Mouse (Mus musculus) MN1 (cell line): ENCODE measurements around the gene Gli3.

Experiments used
- DNase-seq: peaks from one replicate; pipeline ENCODE4 v3.0.0-alpha.2; 2016; ENCODE audit warnings: low spot score

Gli3 gene

GRCm38 (mm10) chr13:15722766-15723379, 259.8 kb downstream of the Gli3 start:
- DNase-seq = no peak

DNA sequence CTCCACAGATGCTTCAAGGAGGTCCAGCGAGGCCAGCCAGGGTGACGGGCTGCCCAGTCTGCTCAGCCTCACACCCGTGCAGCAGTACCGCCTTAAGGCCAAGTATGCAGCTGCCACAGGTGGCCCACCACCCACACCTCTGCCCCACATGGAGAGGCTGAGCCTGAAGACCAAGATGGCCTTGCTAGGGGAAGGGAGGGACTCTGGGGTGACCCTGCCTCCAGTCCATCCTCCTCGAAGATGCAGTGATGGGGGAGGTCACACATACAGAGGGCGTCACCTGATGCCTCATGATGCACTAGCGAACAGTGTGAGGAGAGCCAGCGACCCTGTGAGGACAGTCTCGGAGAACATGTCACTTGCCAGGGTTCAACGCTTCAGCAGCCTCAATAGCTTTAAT, 261.7 kb downstream of the Gli3 start:
- no peak for DNase-seq

- no peak for DNase-seq
Measured at GRCm38 (mm10) chr13:15741771-15742170, 278.7 kb downstream of the Gli3 start.

DNA sequence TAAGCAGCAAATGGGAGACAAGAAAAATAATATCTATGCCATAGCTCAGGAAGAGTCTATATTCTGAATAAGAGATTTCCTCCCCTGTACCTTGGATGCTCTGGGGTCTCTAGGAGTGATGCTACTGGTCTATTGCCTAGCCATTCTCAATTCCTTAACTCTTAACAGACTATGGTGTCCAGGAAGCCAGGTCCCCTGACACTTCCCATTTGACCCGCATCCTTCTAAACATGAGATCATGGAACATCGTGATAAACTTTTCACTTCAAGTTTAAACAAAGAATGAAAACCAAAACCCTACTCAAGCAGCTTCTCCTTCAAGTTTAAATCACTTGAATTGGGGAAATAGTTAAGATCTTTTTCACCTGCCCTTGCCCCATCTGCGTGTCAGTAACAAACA, 279.3 kb downstream of the Gli3 start:
- no peak for DNase-seq

DNA sequence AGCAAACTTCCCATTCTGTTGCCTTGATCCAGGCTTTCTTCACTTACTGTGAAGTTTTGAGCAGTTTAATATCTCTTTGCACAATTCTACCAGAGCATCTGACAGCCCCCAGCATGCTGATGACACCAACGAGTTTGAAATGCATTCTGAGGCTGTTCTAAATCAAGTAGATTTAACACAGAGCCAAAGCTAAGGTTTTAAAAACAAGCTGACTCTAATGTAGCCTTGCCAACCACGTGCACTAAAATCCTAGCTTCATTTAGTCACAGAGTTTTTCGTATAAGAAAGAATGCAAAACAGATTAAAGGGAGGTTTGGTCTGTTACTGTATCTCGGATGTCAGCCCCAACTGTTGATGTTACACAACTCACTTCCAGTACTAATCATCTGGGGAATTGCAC, 279.7 kb downstream of the Gli3 start:
- no peak for DNase-seq

DNA sequence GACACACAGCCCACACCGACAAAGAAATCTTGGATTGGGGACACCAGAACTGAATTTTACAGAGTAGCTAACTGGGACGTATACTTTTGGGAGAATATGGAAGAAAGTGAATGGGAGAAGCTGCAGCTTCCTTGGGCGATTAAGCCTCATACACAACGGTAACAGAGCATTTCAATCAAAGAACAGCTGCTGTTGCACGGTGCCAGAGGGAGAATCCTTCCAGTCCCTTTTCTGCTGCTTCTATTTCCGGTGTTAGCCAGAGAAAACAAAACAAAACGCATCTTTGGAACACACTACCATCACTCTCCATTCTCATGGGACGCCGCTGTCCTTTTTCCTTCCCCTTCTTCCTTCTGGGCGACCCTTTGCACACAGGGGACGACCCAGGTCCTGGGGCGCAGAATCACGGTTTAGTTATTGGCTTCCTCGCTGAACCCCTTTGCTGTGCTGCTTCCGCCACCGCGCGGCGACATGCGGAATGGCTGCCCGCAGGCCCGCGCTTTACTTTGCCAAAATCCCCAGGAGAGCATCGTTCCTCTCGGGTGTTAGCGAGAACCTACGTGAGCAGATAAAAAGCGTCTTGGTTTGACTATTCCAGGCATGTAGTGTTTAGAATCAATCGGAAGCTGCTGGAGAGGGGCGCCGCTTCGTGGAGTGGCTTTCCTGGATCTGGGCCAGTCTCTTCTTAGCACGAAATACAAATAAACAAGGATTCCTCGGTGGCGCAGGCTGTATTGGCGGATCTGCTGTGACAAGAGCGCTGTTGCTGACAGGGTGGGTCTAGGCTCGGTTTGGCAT, 296.0 kb downstream of the Gli3 start:
- DNase-seq = peak; percentile 46

- DNase-seq = no peak
Measured at GRCm38 (mm10) chr13:15759633-15760441, 296.8 kb downstream of the Gli3 start.

DNA sequence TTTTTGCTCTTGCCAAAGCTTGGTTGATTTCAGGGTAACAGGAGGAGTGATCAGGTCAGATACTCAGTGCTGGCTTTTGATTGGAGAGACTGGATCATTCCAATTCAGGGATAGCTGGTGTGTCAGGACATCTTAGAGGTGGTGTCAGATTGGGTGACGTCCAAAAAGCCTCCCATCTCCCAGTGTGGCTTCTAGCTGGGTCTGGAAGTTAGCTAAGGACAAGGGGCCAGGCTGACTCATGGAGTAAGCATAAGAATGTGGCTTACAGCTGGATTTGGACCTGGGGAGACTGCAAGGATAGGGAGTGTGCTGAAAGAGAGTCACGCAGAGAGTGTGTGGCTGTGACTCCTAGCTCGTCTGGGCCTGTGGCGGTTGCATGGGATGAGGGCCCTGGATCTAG, 299.3 kb downstream of the Gli3 start:
- no peak for DNase-seq

DNA sequence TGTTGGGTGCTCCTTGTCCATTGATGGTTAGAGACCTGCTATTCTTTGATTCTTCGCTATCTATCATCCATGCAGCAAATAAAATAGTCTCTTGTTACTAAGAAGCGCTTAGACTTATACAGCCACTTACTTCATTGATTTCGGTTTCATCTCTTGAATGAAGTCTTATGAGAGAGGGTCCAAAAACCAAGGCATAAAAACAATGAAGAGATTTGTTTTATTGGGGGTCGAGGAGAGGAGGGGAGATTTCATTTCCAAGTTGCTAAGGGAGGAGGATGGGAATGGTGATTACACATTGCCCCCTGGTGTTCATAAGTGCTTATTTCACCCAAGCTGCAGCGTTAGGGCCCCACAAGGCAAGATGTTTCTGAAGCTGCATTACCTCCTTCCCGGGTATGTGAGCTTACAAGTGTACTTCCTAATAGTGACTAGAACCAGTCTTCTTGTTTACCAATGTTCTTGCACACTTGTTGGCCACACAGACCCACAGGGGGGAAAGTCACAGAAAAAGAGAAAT, 299.9 kb downstream of the Gli3 start:
- DNase-seq = peak; percentile 10

DNA sequence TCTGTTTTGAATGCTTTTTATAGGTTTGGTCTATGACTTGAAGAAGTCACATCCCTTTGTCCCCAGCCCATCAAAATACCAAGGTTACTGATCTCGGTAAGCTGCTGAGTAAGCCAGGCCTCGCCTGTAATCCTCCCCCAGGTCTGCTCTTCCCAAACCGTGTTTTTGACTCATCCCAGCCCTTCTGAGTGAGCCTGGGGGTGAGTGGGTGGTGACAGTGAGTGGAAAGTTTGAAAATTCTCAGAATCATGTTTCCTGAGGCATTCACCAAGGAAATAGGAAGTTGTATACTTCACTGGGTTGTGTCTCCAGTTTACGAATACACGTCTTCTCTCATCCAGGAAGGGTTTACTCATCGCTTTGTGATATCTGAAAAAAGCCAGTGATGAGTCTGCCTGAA, 314.6 kb downstream of the Gli3 start:
- no peak for DNase-seq
